Mouse (Mus musculus): ENCODE measurements around the gene Itga11.
"Not testable (repeated sequence)": the region's sequence is repeated elsewhere in the genome, so short reads cannot be mapped to it uniquely, and the experiment has no call there.

Gene Itga11

DNA sequence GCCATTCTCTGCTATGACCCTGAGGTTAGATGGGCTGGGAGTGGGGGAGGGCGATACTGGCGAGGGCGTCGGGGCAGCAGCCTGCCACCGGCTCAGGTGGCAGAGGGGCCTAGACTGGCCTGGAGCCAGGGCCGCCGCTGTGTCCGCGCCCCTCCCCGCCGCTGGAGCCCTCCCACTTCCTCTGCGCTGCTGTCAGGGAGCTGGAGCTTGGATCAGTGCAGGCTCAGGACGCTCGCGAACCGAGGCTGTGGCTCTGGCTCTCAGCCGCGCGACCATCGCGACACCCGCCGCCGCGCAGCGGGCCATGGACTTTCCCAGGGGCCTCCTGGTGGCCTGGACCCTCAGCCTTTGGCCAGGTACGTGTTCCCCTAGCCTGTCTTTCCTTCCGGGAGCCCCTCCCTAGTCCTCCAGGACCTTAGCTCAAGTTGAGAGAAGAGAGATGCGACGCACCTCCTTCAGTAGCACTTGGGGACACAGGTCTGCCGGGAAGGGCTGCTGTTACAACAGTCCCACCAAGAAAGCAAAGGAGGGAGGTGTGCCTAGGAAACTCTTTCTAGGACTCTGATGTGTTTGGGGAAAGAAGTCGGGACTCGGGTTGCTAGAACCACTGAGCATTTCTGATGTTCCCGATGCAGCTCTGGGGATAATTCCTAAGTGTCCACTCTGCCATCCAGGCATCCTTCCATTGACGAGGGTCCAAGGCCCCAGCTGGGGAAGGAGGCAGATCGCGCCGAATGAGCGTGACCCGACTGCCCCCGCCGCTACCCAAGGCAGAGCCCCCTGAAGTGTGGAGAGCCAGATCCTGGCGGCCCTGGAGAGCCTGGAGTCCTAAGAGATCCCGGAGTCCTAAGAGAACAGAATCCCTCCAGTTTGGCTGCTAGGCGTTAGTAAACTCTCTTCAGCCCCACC is at the start of gene Itga11:
Itga11 (plus strand) TSS at position 186 of the 909 bp plus-strand sequence.
- peak; percentile 93 for DNase-seq

DNA sequence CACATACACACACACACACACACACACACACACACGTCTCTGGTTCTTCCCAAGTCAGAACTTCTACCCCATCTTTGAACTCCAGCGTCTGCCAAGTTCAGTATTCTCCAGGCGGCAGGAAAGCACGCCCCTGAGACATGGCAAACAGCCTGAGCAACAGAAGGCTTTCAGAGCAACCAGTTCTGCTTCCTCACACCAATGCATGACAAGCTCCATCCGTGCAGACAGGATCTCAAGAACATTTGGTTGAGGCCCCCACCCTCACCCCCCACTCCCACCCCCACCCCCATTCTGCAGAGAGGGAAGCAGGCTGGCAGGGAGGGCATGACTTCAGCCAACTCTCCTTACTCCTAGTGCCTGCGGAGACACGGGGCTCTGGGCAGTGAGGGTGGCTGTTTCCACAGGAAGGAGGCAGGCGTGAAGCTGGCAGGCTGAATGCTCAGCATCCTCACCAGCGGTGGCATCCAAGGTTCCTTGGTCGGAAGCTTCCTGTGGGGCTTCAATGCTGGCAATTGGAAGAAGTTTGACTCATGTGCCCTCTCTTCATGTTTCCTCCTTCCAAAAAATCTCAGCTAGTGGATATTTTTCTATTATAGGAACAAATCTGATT is 46.9 kb upstream of the Itga11 start:
- peak; percentile 84 for DNase-seq

DNA sequence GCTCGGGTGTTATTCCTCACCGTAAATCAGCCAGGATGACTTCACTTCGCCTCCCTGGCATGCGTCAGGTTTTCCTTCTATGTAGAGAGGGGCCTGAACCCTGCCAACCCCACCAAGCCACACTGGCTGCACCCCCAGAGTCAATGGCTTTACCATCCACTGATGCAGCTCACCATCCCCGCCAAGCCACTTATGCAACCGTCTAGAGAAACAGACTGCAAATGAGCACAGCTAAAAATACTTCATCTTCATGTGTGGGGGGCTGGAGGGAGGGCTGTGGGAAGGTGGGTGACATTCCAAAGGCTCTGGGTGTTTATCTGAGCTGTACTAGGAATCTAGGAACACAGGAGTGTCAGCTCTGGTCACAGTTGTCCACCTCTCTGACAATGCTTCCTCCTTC is 45.2 kb upstream of the Itga11 start:
- DNase-seq: peak; percentile 87

DNA sequence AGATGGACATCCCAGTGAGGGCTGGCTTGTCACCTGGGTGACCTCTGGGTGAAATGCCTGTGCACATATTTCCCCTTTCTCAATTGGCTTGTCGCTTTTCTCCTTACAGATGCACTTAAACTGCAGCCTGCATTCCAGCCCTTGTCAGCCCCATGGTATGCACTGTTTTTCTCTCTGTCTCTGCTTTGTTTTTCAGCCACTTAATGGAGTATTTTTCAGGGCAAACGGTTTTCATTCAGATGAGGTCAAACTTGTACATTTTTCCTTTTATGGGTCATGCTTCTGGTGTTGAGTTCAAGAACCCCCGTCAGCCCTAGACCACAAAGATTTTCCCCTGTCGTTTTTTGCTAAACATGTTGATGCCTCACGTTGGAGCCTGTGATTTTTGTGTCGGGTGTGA is 39.6 kb upstream of the Itga11 start:
- no peak for DNase-seq

DNA sequence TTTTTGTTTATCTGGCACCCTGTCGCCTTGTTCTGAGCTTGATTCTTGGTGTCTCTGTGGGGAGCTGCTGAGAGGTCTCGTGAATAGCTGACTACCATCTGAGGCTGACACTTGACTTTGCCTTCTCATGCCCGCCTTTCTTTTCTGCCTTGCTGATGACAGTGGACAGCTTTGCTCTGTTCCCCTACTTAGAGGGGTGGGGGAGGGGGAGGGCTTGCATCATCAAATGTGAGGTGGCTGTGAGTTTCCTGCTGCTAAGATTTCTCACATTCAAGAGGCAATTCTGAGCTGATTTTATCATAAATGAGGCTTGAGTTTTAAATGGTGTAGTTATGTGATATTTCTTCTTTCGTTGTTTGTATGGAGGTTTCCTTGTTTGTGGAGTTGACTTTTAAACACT is 37.9 kb upstream of the Itga11 start:
- no peak for DNase-seq

DNA sequence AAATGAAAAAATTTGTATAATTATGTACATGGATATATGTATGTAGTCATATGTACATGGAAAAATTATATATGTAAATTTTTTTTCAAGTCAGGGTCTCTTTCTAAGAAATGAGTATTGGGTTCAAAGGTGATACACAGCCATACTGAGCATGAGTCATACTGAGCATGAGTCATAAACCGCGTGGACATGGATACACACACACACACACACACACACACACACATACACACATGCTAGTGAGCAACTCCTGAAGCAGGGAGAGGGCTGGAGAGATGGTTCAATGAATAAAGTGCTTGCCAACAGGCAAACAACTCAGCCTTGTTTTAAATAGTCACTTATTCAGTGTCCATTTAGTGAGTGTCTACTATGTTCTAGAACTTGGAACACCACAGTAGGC is 37.4 kb upstream of the Itga11 start:
- DNase-seq: no peak

DNA sequence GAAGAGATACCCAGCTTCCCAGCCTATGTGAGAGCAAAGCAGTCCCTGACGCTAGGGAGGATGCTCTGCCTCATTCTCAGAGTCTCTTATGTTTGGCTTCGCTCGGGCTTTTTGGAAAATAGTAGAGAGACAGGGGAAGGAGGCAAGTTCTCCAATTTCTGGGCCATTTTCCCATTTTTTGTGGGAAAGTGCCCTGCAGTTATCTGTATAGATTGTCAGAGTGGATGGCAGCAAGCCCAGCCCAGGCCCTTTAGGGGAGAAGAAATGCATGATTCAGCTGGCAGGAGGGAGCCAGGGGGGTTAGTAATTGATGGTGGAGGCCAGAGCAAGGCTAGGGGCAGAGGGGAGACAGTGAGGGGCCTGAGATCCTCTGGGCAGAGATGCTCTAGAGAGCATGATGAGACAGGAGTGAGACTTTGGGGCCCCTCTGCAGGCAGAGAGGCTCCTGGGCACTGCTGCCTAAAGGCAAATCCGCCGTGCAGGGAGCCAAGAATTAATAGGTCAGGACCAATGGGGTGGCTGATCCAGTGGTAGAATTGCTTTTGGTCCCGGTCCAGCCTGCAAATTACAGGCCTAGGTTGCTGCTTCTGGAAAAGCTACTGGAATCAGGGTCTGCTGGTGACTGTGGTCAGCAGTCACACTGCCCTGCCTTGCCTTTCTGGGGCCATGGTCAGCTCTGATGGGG is 31.8 kb upstream of the Itga11 start:
- DNase-seq: no peak

DNA sequence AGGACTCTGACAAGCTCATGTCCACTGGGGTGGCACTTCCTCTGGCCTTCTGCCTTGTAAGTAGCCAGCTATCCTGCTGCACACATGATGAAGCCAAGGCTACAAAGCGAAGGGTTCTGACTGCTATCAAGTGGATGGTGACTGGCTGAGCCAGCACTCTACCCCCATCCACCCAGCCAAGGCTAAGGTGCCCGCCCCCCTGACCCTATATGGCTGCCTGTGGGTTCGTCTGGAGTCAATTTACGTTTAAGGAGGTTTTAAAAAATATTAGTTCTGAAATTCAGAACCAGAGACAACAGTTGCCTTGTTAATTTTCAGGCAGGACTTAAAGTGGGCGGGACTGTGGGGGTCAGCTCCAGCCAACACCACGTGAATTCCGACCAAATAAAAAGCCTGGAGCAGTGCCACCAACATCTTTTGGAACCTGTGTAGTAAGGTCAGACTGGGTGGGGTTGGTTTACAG is 30.9 kb upstream of the Itga11 start:
- DNase-seq: no peak

DNA sequence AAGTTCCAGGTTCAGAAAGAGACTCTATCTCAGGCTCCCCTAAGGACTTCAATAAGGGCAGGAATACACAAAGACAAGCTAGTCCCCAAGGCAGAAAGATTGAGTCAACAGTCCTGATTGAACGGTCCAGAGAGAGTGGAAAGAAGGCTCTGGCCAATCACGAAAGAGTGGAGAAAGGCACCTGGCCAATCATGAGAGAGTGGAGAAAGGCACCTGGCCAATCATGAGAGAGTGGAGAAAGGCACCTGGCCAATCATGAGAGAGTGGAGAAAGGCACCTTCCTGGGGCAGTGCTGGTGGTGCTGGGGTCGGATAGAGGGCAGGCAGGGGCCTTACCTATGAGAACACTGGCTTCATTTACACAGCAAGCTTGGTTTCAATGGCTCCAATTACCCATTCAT is 28.2 kb upstream of the Itga11 start:
- DNase-seq: no peak

DNA sequence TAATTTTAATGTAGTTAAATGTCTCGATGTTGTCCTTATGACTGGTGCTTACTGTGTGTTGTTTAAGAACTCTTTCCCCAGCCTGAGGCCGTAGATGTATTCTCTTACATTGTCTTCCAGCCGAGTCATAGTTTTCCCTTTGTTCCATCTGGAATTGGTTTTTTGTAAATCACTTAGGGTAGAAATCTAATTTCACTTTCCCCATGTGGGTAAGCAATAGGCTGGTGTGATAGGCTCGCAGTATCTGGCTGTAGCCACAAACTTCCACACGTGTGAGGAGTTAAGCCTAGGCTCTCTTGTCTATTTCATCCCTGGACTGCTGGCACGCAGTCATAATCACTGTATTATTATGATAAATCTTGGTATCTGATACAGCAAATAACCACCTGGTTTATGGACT is 26.9 kb upstream of the Itga11 start:
- no peak for DNase-seq

DNA sequence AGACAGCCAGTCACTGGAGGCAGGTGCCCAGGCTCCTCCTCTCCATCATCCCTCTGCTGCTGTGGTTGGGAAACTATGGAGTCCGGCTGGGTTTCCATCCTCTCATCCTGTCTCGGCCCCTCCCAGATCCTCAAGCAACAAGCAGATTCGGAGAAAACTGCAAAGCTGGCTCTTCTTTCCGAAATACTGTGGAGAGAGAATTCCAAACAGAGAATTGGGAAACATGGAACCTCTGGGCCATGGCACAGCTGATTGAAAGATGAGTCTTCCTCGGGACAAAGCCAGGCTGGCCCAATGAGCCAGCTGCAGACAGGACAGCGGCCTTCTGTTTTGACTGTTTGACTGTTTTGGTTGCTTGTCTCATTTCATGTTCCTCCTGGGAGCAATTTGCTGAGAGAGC is 23.3 kb upstream of the Itga11 start:
- peak; percentile 95 for DNase-seq

DNA sequence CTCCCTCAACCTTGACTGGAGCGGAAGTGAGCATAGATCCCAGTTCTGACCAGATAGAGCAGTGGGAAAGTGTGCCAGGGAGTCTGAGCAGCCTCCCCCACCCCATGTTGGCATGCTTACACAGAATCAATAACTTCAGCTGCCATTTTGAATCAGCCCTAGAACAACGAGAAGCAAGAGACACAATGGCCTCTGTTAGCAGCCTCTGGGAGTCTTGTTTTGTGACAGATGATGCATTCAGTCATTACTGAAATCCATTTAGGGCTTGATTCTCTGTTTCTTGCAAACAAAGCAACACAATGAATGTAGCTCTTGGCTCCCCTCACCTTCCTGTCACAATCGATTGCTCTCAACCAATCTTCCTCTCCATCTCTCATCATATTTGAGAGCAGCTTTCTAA is 19.6 kb upstream of the Itga11 start:
- no peak for DNase-seq

DNA sequence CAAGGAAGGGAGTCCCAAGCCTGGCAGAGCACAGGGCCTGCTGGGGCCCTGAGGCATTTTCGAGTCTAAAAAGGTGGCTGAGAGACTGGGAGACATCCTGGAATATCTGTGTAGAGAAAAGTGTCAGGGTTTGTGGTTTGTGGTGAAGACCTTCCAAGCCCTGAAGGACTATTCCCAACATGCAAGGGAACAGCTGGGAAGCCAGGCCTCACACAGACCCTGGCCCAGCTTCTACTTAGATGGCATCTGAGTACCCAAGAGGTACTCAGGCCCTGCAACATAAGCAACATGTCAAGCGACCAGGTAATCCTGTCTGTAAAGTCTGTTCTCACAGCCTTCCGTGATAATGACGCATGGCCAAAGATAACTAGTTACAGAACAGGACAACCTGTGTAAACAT is 18.6 kb upstream of the Itga11 start:
- DNase-seq: no peak

DNA sequence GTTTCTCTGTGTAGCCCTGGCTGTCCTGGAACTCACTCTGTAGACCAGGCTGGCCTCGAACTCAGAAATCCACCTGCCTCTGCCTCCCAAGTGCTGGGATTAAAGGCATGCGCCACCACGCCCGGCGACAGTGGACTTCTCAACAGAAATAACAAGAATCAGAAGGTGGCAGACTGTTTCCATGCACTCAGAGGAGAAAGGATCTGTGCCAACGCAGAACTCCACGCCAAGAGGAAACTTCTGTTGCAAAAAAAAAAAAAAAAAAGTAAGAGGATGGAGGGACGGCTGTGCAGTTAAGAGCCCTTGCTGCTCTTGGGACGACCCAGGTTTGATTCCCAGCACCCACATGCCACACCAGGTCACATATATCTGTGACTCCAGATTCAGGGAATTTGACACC is 16.7 kb upstream of the Itga11 start:
- not testable (repeated sequence) for DNase-seq

DNA sequence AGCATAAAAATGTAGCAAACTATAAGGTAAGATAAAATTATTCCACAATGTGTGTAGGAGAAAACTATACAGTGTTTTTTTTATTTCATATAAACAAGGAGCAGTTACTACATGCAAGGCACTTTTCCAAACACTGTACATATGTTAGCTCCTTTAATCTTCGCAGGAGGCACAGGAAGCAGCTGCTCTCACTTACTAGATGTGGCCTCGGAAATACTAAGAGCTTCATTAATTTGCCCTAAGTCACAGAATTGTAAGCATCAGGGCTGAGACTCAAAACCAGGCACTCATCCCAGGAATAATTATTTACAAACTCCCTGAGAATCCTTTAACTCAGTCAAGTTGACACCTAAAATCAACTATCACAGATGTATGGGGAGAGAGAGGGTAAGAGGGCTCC is 14.2 kb upstream of the Itga11 start:
- no peak for DNase-seq

DNA sequence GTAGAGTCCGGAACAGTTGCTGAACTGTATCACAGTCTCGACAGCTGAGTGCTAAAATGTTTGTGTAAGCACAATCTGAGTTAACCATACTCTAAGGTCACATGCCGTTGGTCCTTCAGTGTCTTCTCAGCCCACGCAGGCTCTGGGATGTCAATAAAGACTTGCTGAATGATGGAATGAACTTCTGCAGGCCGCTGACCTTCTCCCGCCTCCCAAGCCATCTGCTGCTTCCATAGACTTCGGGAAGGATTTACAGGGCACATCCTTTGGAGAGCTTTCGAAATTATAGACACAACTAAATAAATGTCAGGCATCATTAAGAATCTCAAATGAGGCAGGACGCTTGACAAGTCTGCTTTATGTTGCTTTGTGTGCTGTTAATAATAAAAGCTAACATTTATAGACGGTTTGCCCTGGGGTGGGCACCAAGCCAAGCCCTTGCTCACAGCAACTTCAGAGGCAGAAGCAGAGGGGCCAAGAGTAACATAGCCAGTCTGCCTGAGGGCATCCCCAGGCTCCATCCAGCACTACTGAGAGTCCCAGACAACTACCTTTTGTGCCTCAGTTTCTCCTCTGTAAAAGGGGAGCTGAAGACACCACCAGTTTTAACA is 13.4 kb upstream of the Itga11 start:
- DNase-seq: no peak

DNA sequence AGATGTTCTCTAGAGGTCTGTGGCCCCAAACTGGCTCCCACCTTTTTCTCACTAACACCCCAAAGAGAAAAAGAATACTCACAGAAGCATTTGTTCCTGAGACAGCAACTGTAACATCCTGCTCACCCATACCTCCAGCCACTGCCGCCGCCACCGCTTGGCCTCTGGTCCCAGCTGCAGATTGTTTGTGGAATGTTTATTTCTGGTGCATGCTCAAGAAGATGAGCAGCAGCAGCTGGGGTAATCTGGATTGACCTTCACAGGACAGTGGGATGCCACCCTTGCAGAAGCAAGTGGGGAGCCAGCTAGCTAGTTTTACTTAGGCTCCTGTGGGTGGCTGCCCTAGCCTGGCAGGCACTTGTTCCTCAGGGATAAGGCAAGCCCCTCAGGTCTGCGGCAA is 11.7 kb upstream of the Itga11 start:
- no peak for DNase-seq

DNA sequence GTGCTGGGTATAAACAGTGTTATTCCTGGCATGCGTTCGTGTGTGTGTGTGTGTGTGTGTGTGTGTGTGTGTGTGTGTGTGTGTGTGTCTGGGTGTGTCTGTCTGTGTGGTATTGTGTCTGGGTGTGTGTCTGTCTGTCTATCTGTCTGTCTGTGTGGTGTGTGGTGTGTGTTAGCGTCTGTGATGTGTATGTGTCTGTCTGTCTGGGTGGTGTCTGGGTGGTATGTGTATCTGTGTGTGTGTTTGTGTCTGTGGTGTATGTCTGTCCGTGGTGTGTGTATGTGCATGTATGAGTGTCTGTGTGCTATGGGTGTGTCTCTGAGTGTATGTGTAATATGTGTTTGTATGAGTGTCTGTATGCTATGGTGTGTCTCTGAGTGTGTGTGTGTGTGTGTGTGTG is 9.1 kb upstream of the Itga11 start:
- no peak for DNase-seq

DNA sequence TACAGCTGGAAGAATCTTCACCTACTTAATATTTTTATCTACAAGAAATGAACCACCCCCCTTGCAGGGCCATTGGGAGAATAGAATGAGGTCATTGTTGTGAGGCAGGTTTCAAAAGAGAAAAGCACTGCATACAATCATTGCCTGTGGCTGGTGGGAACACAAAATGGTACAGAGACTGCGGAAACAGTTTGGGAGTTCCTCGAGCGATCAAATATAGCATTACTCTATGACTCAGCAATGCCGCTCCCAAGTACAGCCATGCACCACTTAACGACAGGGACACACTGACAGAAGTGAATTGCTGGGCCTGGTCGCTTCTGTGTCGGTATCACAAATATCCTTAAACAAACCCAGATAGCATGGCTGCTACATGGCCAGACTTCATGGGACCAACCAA is 4.4 kb upstream of the Itga11 start:
- DNase-seq: no peak

DNA sequence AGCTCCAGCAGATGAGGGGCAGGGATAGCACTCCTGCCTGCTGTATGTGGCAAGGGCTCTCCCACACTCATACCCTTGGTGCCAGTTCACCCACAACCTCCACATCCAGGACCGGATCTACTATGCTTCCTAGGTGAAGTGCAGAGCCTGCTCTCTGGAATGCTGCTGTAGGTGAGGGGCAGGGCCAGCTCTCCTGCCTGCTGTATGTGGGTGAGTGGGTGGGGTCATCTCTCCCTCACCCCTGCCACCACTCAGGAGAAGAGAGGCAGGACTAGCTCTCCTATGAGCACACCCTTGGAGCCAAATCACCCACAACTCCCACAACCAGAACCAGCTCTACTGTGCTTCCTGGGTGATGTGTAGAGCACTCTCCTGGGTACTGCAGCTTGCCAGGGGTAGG is 2.5 kb upstream of the Itga11 start:
- DNase-seq: no peak

DNA sequence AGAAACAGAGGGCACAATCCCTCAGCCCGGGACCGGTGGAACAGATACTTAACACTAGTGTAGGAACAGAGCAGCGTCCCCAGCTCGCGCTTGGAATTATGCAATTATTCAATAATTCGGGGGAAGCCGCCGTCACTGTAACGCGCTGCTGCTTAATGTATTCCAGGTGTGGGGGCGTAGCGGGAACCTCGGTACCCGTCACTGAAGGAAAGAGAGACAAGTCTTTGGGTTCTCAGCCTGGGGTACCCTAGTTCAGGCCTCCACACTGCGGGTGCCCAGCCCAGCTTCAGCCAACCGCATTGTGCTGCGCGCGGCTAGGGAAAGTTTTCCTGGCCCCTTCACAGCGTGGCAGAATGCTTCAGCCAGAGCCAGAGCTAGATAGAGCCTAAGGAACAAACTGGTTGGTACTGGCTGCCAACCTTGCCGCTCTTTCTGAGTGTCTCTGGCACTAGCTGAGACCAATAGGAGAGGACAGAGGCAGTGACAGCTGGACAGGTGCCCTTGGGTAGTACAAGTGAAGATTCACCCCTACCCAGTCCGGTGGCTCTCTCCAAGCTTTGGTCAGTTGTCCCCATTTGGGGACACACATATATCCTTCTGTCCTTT is 1.0 kb downstream of the Itga11 start:
- peak; percentile 93 for DNase-seq

DNA sequence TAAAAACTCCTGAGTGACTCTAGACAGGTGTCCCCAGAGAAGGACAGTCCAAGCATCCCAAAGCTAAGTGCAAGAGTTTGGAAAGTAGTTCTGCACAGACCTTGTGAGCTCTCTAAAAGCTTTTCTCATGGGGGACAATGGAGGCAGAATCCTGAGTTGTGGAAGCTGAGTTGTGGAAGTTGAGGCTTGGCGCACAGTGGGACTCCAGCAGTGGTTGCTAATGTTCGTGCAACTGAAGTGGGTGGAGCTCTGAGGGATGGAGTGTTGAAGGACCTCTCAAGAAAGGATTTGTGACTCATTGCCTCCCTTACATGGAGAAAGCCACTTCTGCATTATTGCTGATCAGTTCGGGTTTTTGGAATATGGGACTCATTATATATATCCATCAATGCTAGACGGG is 1.8 kb downstream of the Itga11 start:
- DNase-seq: no peak

DNA sequence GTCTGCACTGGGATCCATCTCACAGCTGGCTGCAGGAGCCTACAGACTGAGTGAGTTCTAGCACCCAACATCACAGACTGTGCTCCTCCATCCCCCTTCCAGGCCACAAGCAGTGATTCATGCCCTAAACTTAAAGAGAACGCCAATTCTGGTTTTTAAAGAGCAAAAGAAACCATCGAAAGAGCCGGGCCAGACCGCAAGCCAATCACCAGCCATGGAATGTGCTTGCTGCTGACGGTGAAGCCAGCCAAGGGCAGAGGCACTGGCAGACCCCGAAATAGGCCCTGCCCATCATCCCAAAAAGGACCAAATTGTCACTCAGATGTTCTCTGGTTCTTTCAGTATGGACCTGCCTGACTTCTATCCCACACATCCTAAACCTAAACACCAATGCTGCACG is 6.7 kb downstream of the Itga11 start:
- DNase-seq: no peak

Data from heart, adult 11 months (tissue).